Mouse (Mus musculus) kidney, adult 2 months (tissue): ENCODE data around the gene Atg7.

ENCODE experiments used
- CTCF ChIP-seq: fragments of 200-500 bp; conservative IDR thresholded peaks from 2 replicates; pipeline ENCODE4 v1.5.1; 2011; ENCODE audit warnings: low read depth, mild to moderate bottlenecking, control low read depth, low read length, moderate library complexity, mixed read lengths; ENCODE audit not compliant: insufficient read depth, insufficient read length
- POLR2A ChIP-seq: fragments of 200-500 bp; IDR thresholded peaks from one replicate; pipeline ENCODE4 v1.6.1; 2011; ENCODE audit warnings: low read depth, low read length, control low read depth

GRCm38 (mm10) chr6:114842863-114843262, 200.0 kb downstream of the Atg7 start:
- TF ChIP-seq CTCF (no peak), POLR2A (no peak)
